Mouse (Mus musculus) testis, postnatal 10 days (tissue): ENCODE measurements around the gene Gm3755.
A peak's percentile ranks its signal among the peaks of the same experiment; 100 is the strongest.
"Not testable (repeated sequence)": the region's sequence is repeated elsewhere in the genome, so short reads cannot be mapped to it uniquely, and the experiment has no call there.

Experiments used
- DNase-seq: peaks from one replicate; pipeline ENCODE4 v3.0.0; 2021; ENCODE audit warnings: low spot score

Gene Gm3755

DNA sequence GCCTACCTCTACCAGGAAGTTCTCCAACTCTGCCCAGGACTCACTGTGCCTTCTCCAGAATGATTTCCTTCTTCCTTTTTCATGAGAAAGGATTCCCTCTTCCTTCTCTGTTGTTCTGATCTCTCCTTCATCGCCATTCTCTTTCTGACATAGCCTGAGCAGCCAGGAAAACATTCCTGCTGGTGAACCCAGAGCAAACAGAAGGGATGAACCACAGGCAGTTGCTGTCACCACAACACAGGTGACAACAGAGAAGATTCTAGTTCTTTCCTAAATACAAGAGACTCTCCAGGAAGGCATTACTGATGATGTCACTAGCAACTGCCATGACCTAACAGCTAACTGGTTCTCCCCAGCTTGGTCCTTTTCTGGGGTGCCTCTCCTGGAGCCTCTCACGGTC is at the start of gene Gm3755:
Gm3755 (minus strand) TSS at position 101 of the 400 bp plus-strand sequence.
- not testable (repeated sequence) for DNase-seq

DNA sequence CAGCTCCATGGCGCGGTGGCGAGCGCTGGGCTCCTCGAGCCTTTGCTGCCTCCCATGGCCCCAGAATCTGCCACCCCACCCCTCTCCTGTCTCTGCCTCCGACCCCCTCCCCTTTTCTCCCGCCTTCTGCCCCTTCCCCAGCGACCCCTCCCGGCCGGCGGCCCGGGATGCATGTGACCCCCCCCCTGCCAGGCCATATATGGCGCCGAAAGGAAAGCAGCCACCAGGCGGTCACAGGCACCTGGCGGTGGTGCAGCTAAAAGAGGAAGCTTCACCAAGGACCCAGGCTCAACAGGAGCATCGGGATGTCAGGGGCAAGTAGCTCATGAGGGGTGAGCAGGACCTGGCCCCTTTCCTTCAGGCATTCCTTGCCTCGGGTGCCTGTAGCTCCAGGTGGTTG is 38.0 kb upstream of the Gm3755 start:
- DNase-seq = peak; percentile 26

DNA sequence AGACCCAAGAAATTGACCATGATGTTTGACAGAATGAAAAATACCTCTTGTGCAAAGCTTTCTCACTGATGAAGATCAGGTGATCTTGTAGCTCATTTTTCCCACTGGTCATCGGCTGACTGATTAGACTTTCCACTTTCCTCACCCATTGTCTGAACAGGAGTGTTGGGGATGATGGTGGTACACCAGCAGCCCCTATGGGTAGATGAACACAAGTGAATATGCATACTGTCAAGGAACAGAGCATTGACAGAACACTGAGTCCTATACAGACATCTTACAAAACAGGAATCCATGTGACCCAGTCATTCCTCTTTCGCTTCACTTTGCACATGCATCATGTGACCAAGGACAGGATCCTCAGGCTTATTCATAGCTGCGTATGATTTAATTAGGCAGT is 32.9 kb upstream of the Gm3755 start, which contains the start of gene Gm3752:
Gm3752 (minus strand) TSS at position 101 of the 400 bp plus-strand sequence.
- DNase-seq = not testable (repeated sequence)

GRCm38 (mm10) chr14:7422496-7422895 is 28.2 kb downstream of the Gm3755 start:
- not testable (repeated sequence) for DNase-seq
